Mouse (Mus musculus) left cerebral cortex, postnatal 36 days (tissue): ENCODE results near the gene Grcc10. TPM values are rescaled to one million over a fixed set of nuclear protein-coding genes. Genes with fewer than 3 reads are reported as not detected.
A peak's percentile ranks its signal among the peaks of the same experiment; 100 is the strongest.

ENCODE experiments used
- DNase-seq, 2 experiments: peaks; one replicate each; pipeline ENCODE4 v3.0.0; 2021 to 2022; ENCODE audit warnings: low spot score in 2 of 2, mixed read lengths in 1 of 2
- intact Hi-C: fragments of 180-260 bp; cut with DNase I; formaldehyde crosslinking; loops from one replicate; pipeline ENCODE4 v1.15.1; 2025
- total RNA-seq, 2 experiments: library from RNA; stranded (reverse); gene quantifications; 2 replicates each; pipeline ENCODE4 v1.2.3; 2021

Grcc10 gene
- total RNA-seq, 2 experiments from 2014 or later = 285 to 313 TPM

DNA sequence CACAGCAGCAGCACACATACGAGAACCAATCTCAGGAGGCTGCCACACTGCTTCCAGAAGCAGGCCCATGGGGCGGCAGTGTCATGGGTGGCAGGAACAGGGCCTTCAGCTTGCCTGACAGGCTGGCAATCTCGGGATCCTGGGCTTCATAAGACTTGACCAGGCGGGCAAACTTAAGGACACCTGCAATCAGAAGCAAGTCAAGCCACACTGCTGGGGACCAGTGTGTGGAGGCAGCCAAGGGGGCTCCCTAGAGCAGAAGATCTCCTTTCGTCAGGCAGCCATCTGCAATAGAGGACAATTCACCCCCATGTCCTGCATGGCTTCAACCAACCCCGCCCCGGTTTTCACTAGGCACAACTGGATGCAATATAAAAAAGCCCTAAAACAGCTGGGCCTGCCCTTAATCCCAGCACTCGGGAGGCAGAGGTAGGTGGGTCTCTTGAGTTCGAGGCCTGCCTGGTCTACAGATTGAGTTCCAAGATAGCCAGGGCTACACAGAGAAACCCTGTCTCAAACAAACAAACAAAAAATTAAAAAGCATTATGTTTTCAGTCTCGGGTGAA lies 1.9 kb downstream of the Grcc10 start:
- no peak for DNase-seq
- intact Hi-C loops = no loop called here

DNA sequence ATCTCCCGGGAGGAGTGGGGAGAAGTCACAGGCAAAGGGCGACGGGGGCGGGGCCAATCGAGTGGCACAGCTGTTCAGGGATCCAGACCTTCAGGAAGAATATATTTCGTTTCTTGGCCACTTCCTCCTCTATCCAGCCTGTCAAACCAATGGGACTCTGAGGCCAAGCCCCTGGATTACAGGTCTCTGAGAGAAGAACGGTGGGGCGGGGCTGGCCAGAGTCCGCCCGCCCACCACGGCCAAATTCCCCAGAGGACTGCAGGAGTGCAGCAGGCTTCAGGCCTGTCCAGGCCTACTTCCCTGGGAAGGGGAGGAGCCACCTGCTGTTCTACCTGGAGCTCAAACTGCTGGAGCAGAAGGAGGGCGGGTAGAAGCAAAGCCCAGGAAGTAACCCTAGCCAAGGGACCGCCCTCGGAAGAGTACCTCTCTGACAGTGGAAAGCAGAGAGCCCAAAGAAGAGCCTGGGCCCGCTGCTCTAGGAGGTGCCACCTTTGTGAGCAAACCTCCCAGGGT lies 2.6 kb downstream of the Grcc10 start, which contains the start of gene Ptpn6:
Ptpn6 (minus strand) TSS at position 204 of the 513 bp plus-strand sequence.
- intact Hi-C loops = no loop called here
- DNase-seq = no peak

- DNase-seq = peak in 1 of 2 experiments; percentile 32
- intact Hi-C loops = no loop called here
These were observed 4.1 kb downstream of the Grcc10 start for GRCm38 (mm10) chr6:124737040-124737439.

DNA sequence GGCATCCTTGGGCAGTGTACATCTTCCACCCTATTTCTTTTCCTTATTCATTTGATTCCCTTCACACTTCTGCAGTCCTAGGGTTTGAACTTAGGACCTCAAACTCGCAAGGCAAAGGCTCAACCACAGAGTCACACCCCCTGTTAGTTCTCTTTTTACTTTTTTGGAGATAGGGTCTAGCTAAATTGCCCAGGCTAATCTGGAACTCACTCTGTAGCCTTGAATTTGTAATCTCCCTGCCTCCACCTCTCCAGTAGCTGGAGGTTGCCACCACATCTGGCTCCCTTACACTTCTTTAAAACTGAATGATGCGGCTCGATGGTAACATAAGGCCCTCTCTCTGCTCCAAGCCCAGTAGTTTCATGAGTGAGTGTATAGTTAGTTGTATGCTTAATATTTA lies 6.8 kb downstream of the Grcc10 start:
- DNase-seq = no peak
- intact Hi-C loops = no loop called here

GRCm38 (mm10) chr6:124732476-124733370 lies 8.5 kb downstream of the Grcc10 start:
- intact Hi-C loops = no loop called here

DNA sequence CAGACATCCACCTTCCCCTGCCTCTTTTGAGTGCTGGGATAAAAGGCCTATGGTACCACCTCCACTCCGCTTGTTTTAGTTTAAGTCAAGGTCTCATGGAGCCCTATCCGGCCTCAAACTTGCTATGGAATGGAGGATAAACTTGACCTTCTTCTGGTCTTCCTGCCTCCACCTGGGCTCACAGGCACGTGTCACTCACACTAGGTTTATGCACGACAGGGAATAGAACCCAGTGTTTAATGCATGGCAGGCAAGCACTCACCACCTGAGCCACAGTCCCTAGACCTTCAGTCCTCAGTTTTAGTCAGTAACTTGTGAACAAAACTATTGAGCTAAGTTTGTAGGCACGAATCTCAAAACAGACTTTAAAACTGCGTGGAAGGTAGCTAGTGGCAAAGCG lies 10.1 kb downstream of the Grcc10 start:
- intact Hi-C loops = no loop called here
- DNase-seq = no peak

More at GRCm38 (mm10) chr6:124732476-124733370, 8.5 kb downstream of the Grcc10 start:
- no peak for DNase-seq

DNA sequence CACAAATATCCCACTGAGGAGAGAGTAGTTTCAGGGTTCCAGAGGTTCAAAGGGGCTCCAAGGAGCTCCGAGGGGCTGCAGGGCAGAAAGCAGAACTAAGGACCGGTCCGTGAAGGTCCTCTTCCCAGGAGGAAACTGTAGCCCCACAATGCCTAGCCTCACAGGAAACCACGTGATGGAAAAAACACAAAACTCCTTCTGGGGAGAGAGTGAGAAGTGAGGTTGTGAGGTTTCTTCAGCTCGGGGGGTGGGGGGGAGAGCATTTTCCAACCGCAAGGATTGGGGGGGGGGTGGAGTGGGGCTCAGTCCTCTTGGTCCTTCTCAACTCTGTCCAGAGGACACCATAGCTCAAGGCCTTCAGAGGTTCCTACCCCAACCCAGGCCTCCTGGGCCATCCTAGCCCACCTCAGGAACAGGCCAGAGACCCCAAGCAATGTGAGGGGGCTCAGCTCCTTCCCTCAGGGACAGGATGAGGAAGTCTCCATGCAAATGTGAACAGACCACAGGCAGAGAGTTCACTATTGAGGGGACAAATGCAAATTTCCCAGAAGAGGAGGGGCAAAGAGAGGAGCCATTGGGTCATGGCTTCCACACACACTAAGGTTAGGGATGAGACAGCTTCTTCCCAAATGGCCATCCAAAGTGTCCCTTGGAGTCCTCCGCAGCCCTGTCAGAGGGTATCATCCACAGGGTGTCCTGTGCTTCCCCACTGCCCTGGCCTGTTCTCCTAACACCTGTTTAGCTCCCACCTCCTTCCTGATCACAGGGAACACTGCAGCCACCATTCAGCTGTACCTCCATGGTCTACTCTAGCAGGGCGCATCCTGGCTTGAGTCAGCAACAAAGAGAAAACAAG lies 11.1 kb downstream of the Grcc10 start:
- no peak for DNase-seq
- intact Hi-C loops = no loop called here

- intact Hi-C loops = no loop called here
- no peak for DNase-seq
These were observed 12.6 kb downstream of the Grcc10 start for GRCm38 (mm10) chr6:124728621-124729020.

GRCm38 (mm10) chr6:124724472-124724871 lies 16.7 kb downstream of the Grcc10 start:
- DNase-seq = no peak
- intact Hi-C loops = no loop called here

DNA sequence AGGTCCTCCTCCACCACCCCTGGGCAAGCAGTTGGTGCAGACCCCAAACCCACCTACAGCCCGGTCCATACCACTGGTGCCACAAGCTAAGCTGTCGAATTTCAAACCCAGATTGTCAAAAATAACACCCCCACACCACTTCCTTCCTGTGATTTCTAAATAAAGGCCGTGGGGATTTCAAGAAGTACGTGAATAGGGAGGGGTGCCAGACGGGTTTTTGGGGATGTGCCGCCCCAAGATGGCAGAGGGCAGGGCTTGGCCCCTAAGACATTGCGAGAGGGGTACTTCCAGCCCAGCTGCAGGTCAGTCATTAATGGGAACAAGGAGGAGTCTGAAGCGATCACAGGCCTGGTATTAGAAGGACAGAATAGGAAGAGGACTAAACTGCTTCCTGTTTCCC lies 17.6 kb downstream of the Grcc10 start:
- no peak for DNase-seq
- intact Hi-C loops = no loop called here

DNA sequence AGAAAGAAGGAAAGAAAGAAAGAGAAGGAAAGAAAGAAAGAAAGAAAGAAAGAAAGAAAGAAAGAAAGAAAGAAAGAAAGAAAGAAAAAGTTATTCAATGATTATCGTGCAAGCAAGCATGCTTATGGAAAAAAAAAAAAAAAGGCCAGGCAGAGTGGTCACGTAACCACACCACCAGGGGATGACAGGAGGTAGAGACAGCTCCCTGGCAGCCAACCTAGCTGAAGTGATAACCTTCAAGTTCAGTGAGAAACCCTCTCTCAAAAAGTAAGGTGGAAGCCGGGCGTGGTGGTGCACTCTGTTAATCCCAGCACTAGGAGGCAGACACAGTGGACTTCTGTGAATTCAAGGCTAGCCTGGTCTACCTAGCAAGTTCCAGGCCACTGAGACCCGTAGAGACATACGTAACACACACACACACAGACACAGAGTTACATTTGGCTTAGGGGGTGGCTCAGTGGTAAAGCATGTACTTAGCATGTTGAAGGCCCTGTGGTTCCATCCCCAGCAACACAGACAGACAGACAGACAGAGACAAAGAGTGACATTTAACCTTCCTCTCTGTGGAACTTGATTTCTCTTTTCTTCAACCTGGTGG lies 18.2 kb downstream of the Grcc10 start:
- intact Hi-C loops = no loop called here
- DNase-seq = no peak

GRCm38 (mm10) chr6:124720904-124721303 lies 20.3 kb downstream of the Grcc10 start:
- intact Hi-C loops = no loop called here
- DNase-seq = no peak

- DNase-seq = no peak
- intact Hi-C loops = no loop called here
These were observed 21.7 kb downstream of the Grcc10 start for GRCm38 (mm10) chr6:124719354-124719978.

GRCm38 (mm10) chr6:124718703-124719102 lies 22.5 kb downstream of the Grcc10 start:
- DNase-seq = no peak
- intact Hi-C loops = no loop called here

GRCm38 (mm10) chr6:124717968-124718367 lies 23.2 kb downstream of the Grcc10 start:
- intact Hi-C loops = no loop called here
- no peak for DNase-seq

DNA sequence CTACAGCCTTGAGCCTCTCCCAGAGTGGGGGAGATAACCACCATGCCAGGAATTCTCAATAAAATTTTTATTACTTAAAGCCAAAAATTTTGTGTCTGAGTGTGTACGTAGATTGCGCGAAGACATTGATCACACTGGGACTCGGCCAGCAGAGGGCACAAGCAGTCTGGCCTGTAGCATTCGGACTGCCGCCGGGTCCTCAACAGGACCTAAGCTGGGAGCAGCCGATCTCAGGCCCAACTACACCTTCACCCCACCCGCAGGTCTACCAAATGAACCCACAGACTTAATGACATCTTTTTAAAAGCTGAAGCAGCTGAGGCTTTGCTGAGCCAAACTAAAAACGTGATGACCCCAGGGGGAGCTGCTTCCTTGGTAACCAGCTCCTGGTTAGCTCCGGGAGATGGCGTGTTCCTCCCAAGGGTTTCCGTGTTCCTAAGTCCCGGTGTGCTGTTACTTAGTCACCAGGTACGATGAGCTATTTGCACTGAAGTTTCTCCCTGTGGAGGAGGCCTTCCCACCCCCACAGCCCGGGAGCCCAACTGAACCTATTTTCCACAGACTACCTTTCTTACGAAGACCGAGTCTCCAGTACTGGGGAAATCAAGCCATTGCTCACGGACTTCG lies 24.2 kb downstream of the Grcc10 start:
- intact Hi-C loops = no loop called here
- DNase-seq = peak in 1 of 2 experiments; percentile 26

GRCm38 (mm10) chr6:124712918-124713317 lies 28.3 kb downstream of the Grcc10 start:
- DNase-seq = no peak
- intact Hi-C loops = loop anchor here (1.0 kb wide), 2 partner anchors 28 to 32 kb away; partner anchors contain the start of gene Grcc10
